Mouse (Mus musculus): ENCODE results near the gene Grik4.

Gene Grik4

DNA sequence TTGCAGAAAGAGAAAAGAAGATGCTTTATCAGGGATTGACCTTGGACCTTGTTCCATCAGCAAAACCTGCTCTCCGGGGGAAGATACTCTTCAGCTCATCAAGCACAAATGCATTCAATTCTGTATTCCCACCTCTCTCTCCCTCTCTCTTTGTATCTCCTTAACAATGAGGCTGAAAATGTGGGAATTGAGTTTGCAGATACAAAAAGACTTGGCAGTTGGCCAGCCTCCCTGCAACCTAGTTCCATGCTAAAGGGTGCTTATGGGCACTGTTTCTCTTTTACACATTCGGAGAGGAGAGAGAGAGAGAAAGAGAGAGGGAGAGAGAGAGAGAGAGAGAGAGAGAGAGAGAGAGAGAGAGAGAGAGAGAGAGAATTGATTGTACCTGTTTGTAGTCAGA lies 273.7 kb downstream of the Grik4 start:
- DNase-seq (ENCODE audit: low spot score) = peak; percentile 38

GRCm38 (mm10) chr9:42661481-42661880 lies 282.8 kb downstream of the Grik4 start:
- no peak for DNase-seq (ENCODE audit: low spot score)

GRCm38 (mm10) chr9:42652756-42653155 lies 291.5 kb downstream of the Grik4 start:
- DNase-seq (ENCODE audit: low spot score) = no peak

DNA sequence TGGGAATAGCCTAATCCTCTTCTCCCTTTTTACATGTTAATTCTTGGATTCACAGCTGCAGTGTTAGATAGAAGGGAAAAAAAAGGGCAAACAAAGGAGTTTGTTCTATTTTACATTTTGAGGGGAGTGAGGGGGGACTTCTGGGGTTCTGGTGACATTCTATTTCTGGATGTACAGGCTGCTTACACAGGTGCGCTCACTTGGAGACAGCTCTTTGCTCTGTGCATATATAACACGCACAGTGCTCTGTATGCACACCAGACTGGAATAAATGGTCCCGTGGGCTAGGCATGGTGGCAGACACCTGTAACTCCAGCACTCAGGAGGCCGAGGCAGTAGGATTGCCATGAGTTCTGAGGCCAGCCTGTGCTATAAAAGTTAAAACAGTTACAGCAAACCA lies 292.0 kb downstream of the Grik4 start:
- no peak for DNase-seq (ENCODE audit: low spot score)

- DNase-seq (ENCODE audit: low spot score) = no peak
Observed at GRCm38 (mm10) chr9:42649872-42650271, 294.4 kb downstream of the Grik4 start.

DNA sequence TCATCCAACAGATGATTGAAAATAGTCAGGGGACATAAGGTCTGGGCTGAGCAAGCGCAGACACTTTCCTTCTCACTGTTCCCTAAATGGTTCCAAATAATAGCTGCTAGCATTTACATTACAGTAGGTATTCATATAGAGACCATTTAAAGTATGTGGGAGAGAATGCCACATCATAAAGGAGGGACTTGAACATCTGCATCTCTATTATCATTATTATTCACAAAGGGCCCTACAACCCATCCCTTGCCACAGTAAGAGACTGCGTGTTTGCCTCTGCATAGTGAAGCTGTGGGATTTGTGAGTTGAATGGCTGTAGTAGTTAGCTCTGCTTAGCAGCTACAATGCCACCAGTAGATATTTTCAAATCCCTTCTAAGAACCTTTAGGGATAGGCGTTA lies 296.2 kb downstream of the Grik4 start:
- no peak for DNase-seq (ENCODE audit: low spot score)

DNA sequence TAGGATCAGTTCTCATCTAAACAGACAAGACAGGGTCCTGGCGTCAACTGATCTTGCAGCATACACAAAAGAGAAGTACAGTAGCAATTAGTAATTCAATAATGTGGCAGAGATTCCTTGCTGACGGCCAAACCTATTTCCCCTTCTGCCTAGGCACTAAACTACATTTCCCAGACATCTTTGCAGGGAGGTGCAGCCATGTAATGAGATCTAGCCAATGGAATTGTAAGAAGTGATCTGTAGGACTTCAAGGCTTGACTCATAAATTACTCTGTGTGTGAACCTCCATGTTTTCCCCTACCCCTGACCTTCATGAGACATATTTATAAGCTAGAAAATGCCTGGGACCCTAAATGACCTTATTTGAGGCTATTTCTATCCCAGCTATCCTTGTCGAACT lies 296.7 kb downstream of the Grik4 start:
- DNase-seq (ENCODE audit: low spot score) = no peak

DNA sequence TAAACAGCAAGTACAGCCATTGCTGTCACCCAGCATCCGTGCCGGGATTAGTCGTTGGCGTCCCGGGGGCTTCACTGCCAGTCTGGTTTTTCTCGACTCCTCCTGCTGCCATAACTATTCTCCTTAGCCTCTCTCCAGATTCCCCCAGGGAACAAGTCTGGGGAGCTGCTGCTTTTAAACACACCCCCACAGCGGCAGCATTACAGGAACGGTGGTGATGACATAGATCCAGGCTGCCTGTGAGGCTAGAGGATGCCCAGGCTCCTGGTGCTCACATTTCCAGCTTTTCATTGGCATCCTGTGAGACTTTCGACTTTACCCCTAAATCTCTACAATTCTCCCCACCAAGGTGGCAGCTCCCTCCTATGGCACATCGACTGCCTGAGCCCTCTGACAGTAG lies 297.5 kb downstream of the Grik4 start:
- DNase-seq (ENCODE audit: low spot score) = peak; percentile 23

GRCm38 (mm10) chr9:42645161-42645560 lies 299.1 kb downstream of the Grik4 start:
- DNase-seq (ENCODE audit: low spot score) = no peak

- peak; percentile 77 for DNase-seq (ENCODE audit: low spot score)
Observed at GRCm38 (mm10) chr9:42642821-42643220, 301.5 kb downstream of the Grik4 start.

DNA sequence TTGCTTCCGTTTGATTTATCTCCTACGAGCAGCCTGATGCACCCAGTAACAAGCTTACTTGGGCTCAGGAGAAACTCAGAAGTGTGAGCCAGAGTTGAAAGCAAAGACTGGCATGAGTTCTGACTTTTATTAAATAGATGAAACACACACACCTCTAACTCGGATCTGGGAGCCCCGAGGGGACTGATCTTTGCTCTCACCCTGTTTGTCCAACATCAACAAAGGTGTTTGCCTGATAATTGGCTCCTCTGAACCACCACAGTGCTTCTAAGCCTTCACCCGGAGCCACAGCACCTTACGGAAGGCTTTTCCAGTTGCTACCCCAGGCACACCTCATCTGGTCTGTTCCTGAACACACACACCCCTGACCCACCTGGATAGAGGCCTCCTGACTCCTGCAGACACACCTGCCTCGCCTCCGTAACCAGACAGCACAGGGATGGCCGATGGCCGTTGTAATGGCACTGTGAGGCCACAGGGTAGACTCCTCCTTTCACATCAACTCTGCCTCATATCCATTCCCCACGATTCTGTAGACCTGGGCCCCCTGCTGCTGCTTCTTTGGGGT lies 302.7 kb downstream of the Grik4 start:
- no peak for DNase-seq (ENCODE audit: low spot score)

- no peak for DNase-seq (ENCODE audit: low spot score)
Observed at GRCm38 (mm10) chr9:42636446-42636845, 307.8 kb downstream of the Grik4 start.

DNA sequence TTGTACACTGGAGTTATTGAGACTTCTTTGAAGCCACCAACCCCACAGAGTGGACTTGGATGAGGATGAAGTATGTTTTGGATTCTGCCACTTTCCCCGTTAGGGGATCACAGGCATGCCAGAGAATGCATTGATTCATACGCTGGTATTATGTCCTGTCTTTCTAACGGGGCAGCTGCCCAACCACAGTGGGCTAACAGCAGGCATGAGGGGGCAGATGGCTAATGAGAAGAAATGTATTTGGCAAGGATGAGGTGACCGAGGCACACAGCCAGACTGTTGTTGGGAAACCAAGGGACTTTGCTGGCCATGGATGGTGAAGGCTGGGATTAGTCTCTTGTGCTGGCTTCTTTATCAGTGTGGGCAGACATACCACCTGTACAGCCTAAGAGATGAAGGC lies 312.8 kb downstream of the Grik4 start:
- no peak for DNase-seq (ENCODE audit: low spot score)

GRCm38 (mm10) chr9:42627634-42628033 lies 316.7 kb downstream of the Grik4 start:
- no peak for DNase-seq (ENCODE audit: low spot score)

- peak; percentile 41 for DNase-seq (ENCODE audit: low spot score)
Observed at GRCm38 (mm10) chr9:42627146-42627545, 317.1 kb downstream of the Grik4 start.

GRCm38 (mm10) chr9:42626226-42626775 lies 318.0 kb downstream of the Grik4 start:
- DNase-seq (ENCODE audit: low spot score) = no peak

DNA sequence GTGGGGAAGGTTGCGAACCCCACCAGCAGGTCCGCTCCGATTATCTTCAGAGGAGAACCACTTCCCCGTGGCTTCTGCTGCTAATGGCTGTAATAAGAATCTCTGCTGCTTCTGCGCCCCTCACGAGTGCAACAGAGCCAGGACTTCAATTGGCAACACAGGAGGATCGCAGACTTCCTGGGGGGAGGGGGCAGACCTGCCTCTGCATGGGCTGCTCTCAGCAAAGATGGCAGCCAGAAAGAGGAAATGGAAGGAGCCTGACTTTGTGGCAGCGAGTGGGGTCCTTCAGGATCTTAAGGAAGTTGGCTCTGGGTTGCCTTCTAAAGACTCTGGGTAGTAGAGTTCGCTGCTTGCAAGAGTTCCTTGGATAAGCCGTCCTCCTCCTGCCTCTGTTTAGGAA lies 329.9 kb downstream of the Grik4 start:
- DNase-seq (ENCODE audit: low spot score) = no peak

- no peak for DNase-seq (ENCODE audit: low spot score)
Observed at GRCm38 (mm10) chr9:42613827-42614226, 330.5 kb downstream of the Grik4 start.

DNA sequence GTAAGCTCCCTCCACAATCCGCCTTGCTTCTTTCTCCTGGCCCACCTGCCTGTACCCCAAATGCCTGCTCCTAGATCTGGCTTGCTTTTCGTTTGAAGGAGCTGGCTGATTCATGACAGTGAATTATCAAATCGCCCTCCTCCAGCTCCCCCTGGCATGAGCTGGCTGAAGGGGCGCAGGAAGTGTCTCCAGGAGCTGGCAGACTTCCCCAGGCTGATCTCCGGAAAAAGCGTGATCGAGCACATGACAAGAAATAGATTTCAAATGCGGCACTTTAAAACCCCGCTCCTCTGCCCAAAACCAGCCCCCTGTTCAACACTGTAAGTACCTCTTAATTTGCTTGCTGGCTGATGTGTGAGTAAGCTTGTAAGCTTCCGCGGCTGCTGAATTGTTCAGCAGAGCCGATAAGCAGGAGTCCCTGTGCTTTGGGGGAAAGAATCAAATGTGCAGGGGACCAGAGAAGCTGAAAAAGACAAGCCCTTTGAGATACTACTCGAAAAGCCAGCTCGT lies 331.8 kb downstream of the Grik4 start:
- no peak for DNase-seq (ENCODE audit: low spot score)

DNA sequence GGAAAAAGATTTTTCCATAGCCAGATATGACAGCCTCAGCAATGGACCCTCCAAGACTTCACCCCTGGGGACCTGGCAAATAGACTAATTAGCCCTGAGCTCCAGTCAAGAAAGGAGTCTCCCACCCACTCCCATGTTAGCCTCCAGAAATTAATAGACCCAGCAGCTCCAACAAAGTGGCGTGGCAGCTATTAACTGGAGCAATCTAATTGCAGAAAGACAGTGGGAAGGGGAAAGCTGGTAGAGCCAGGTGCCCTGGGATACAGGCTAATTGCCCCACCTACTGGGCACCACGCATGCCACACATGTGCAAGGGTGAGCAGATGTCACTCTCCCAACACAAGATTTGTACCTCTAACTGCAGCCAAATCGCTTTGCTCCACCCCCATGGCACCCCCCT lies 342.8 kb downstream of the Grik4 start:
- no peak for DNase-seq (ENCODE audit: low spot score)

GRCm38 (mm10) chr9:42597525-42597924 lies 346.8 kb downstream of the Grik4 start:
- DNase-seq (ENCODE audit: low spot score) = no peak

DNA sequence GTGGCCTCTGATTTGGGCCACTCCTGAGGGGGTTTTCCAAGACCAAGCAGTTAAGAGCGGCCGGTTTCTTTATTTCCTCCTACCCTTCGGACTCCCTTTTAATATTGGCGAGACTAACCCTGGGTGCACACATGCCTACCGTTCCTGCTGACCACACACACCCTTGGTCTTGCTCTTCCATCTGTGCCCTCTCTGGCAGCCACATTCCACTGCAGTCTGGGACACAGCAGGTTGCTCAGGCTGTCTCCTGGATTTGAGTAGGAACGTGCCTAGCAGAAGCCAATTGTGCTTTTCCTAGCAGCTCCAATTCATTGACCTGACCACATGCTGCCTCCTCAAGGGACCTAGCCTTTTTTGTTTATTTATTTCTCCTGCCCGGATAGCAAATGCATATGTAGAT lies 365.8 kb downstream of the Grik4 start:
- DNase-seq (ENCODE audit: low spot score) = no peak

DNA sequence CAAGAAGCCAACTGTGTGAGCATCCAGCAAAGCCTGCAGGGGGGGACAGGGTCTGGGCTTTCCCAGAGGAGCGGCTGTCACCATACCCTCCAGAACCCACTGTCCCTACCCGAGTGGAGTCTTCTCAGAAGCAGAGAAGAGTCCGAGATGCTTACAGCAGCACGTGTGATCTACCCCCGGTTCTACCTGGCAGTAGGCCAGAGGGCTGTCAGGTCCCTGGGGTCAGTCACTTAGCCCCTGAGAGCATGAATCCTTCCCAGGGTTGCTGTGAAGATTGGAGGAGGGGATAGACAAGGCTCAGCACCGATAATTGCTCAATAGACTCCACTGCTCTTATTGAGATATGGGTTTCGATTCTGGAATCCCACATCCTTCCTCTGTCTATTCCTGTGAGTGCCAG lies 366.2 kb downstream of the Grik4 start:
- no peak for DNase-seq (ENCODE audit: low spot score)

DNA sequence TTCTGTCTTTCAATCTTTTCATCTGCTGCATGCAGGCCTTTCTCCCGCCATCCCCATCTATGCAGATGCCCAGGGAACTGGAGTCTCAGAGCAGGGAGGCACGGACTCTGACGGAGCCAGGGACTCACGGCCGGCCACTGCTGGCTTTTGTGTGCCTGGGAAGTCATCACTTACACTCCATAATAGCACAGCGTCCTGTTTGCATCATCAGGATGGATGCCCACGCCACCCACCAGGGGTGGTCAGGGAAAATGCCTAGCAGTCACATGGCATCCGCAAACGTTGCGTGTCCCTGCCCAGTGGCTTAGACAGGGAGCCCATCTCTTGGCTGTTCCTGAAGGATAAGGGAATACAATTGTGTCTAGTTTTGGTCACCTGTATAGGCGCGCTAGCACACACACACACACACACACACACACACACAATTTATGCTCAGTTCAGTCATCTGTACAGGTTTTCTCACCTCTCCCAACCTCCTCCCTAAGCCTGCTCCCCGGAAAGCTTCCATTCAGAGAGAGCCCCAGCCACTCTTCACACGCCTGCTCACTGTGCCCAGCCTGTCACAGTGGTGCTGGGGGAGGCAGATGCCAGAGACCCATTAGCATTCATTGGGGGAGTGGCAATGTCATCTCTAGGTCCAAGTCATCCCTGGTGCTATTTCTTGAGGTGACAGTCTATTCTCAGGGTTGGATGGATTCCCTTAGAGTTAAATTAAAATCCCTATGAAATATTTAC lies 370.5 kb downstream of the Grik4 start:
- no peak for DNase-seq (ENCODE audit: low spot score)

Measured in layer of hippocampus, adult 11-12 months (tissue).